Mouse (Mus musculus) CH12.LX (cell line): ENCODE measurements around the gene Fam124a. TPM values are rescaled to one million over a fixed set of nuclear protein-coding genes. Genes with fewer than 3 reads are reported as not detected.
"Not testable (repeated sequence)": the region's sequence is repeated elsewhere in the genome, so short reads cannot be mapped to it uniquely, and the experiment has no call there.

Experiments used
- DNase-seq: peaks from one replicate; pipeline ENCODE4 v3.0.0-alpha.2; 2013; ENCODE audit errors: extremely low read depth
- H3K27ac ChIP-seq: 2 replicates; pipeline ENCODE4 v1.5.1; 2012; ENCODE audit warnings: low read depth, mild to moderate bottlenecking, control low read depth, moderate library complexity; ENCODE audit not compliant: insufficient read depth
- H3K27me3 ChIP-seq: replicated peaks from 2 replicates; pipeline ENCODE3; 2012; ENCODE audit warnings: inconsistent platforms
- H3K36me3 ChIP-seq, 2 experiments: replicated peaks in 1 of 2; 2 replicates each; pipeline versions ENCODE3 to v1.6.1; 2012; ENCODE audit warnings: inconsistent platforms in 1 of 2, low read length in 1 of 2, mild to moderate bottlenecking in 1 of 2, mixed read lengths in 1 of 2, moderate library complexity in 1 of 2; ENCODE audit not compliant: control insufficient read depth in 1 of 2, insufficient read depth in 1 of 2
- H3K4me1 ChIP-seq, 2 experiments: 2 replicates each; pipeline ENCODE4 v1.6.1; 2012; ENCODE audit warnings: inconsistent platforms in 1 of 2, moderate library complexity in 1 of 2; ENCODE audit not compliant: insufficient read depth in 2 of 2, control insufficient read depth in 1 of 2
- H3K4me2 ChIP-seq: 2 replicates; pipeline ENCODE4 v1.6.1; 2012; ENCODE audit warnings: low read depth, mild to moderate bottlenecking, control low read depth; ENCODE audit not compliant: poor library complexity, insufficient read depth, severe bottlenecking
- H3K4me3 ChIP-seq, 3 experiments: fragments of 150-350 bp in 1 of 3; sonication (generic) in 1 of 3; replicated peaks in 1 of 3; 2 replicates each; pipeline versions ENCODE3 to v1.5.1; 2011 to 2012; ENCODE audit warnings: low read depth in 2 of 3, low read length in 2 of 3, mild to moderate bottlenecking in 2 of 3, moderate library complexity in 2 of 3, control low read depth in 1 of 3, improper control_type of control experiment in 1 of 3, inconsistent platforms in 1 of 3, mixed read lengths in 1 of 3; ENCODE audit not compliant: poor library complexity in 1 of 3
- H3K79me2 ChIP-seq: replicated peaks from 2 replicates; pipeline ENCODE4 v1.6.1; 2012; ENCODE audit warnings: mild to moderate bottlenecking, moderate library complexity; ENCODE audit not compliant: control insufficient read depth, poor library complexity, insufficient read depth, severe bottlenecking; ENCODE audit errors: extremely low read depth
- H3K9ac ChIP-seq: 2 replicates; pipeline ENCODE4 v1.6.1; 2012; ENCODE audit warnings: low read depth, mild to moderate bottlenecking, control low read depth, moderate library complexity; ENCODE audit not compliant: insufficient read depth
- H3K9me3 ChIP-seq: replicated peaks from 2 replicates; pipeline ENCODE3; 2012; ENCODE audit warnings: low read length, inconsistent platforms, mixed read lengths
- CTCF ChIP-seq, 2 experiments: IDR thresholded peaks in 1 of 2; conservative IDR thresholded peaks in 1 of 2; 2 replicates each; pipeline ENCODE4 v1.5.1; 2011 to 2012; ENCODE audit warnings: low read depth in 2 of 2, low read length in 2 of 2, improper control_type of control experiment in 1 of 2, inconsistent platforms in 1 of 2, mild to moderate bottlenecking in 1 of 2, moderate library complexity in 1 of 2
- ELF1 ChIP-seq: IDR thresholded peaks from 2 replicates; pipeline ENCODE4 v1.6.1; 2014; ENCODE audit warnings: low read depth, mild to moderate bottlenecking, inconsistent platforms, low read length, improper control_type of control experiment
- JUN ChIP-seq: IDR thresholded peaks from 2 replicates; pipeline ENCODE4 v1.6.1; 2011; ENCODE audit warnings: low read depth, mild to moderate bottlenecking, low read length, improper control_type of control experiment, moderate library complexity; ENCODE audit not compliant: insufficient read depth
- MAFK ChIP-seq: IDR thresholded peaks from 2 replicates; pipeline ENCODE4 v1.6.1; 2011; ENCODE audit warnings: low read length, improper control_type of control experiment; ENCODE audit not compliant: insufficient replicate concordance
- MAZ ChIP-seq: IDR thresholded peaks from 2 replicates; pipeline ENCODE4 v1.6.1; 2012; ENCODE audit warnings: low read depth, mild to moderate bottlenecking, inconsistent platforms, low read length, improper control_type of control experiment, moderate library complexity
- MEF2A ChIP-seq: IDR thresholded peaks from 2 replicates; pipeline ENCODE4 v1.6.1; 2014; ENCODE audit warnings: low read depth, mild to moderate bottlenecking, inconsistent platforms, low read length, improper control_type of control experiment, borderline replicate concordance
- NRF1 ChIP-seq: IDR thresholded peaks from 2 replicates; pipeline ENCODE4 v1.6.1; 2014; ENCODE audit warnings: low read depth, mild to moderate bottlenecking, inconsistent platforms, low read length, improper control_type of control experiment, moderate library complexity
- SIN3A ChIP-seq: IDR thresholded peaks from 2 replicates; pipeline ENCODE4 v1.6.1; 2012; ENCODE audit warnings: low read length, improper control_type of control experiment, inconsistent platforms
- USF2 ChIP-seq: conservative IDR thresholded peaks from 2 replicates; pipeline ENCODE4 v1.6.1; 2011; ENCODE audit warnings: low read depth, low read length, improper control_type of control experiment
- ZKSCAN1 ChIP-seq: IDR thresholded peaks from 2 replicates; pipeline ENCODE4 v1.6.1; 2012; ENCODE audit warnings: low read depth, inconsistent platforms, low read length, improper control_type of control experiment, borderline replicate concordance
- ZNF384 ChIP-seq: IDR thresholded peaks from 2 replicates; pipeline ENCODE4 v1.6.1; 2012; ENCODE audit warnings: low read depth, low read length, improper control_type of control experiment, inconsistent platforms
- dilution Hi-C: fragments of 300-500 bp; cut with MboI; formaldehyde crosslinking; loops from 2 replicates; pipeline ENCODE4 v1.14.3; 2020; ENCODE audit warnings: low sequenced_read_pairs; ENCODE audit not compliant: extremely low pct_unique_long_range_greater_than_20kb, extremely low pct_ligation_motif_present
- in situ Hi-C: fragments of 300-500 bp; cut with MboI; formaldehyde crosslinking; loops from 3 replicates; pipeline ENCODE4 v1.14.3; 2019; ENCODE audit warnings: low sequenced_read_pairs, low pct_ligation_motif_present, low pct_unique_long_range_greater_than_20kb, mixed read lengths
- polyA plus RNA-seq: library from polyadenylated mRNA; unstranded; fragments of >175 nt; gene quantifications from 2 replicates; pipeline ENCODE4 v1.2.1, GENCODE M21; 2012; ENCODE audit warnings: low read depth; ENCODE audit not compliant: insufficient read length
- total RNA-seq, 2 experiments: library from RNA; depleted of rRNA; stranded (reverse); fragments of 300-350 nt in 1 of 2; fragments of >200 nt in 1 of 2; gene quantifications; 2 replicates each; pipeline ENCODE4 v1.2.3; 2012 to 2014

The Fam124a gene
- total and polyA plus RNA-seq, 3 experiments = 0.13 TPM; not detected in 2

- TF ChIP-seq MEF2A (no peak), CTCF (conservative IDR thresholded peaks at IDR 0.05 in 1 of 2, IDR thresholded peaks at IDR 0.05 in 1 of 2; ENCODE audit: low read depth in 2 of 2, low read length in 2 of 2) (peak in 1 of 2 experiments; percentile 28; a peak in 2 of 4 replicates)
- Histone ChIP-seq H3K4me3 (no peak overlapping the region), H3K27me3 (no peaks in the 10 kb centered on the region), H3K9me3 (no peaks in the 10 kb centered on the region), H3K27ac (no peak overlapping the region), H3K4me2 (0 out of 2 replicates have a peak overlapping the region, but pooled peaks have one; percentile 0), H3K79me2 (no peaks in the 10 kb centered on the region), H3K36me3 (no peaks in the 10 kb centered on the region), H3K9ac (no peak overlapping the region), H3K4me1 (peaks cover 2 to 13% of the 10 kb centered on the region in 2 experiments; a peak in 2 of 4 replicates)
- peak; percentile 34 for DNase-seq
- in situ Hi-C loops = no loop called here
- dilution Hi-C loops = no loop called here
These were observed 6.6 kb downstream of the Fam124a start for GRCm38 (mm10) chr14:62561875-62562748.

- in situ Hi-C loops = no loop called here
- H3K79me2 ChIP-seq = no peaks in the 10 kb centered on the region
- H3K9ac ChIP-seq = no peak overlapping the region
- no peaks in the 10 kb centered on the region for H3K27me3 ChIP-seq
- no peak for DNase-seq
- H3K27ac ChIP-seq = no peak overlapping the region
- H3K4me3 ChIP-seq = no peak overlapping the region
- no peaks in the 10 kb centered on the region for H3K9me3 ChIP-seq
- peaks cover 2 to 13% of the 10 kb centered on the region in 2 experiments; a peak in 2 of 4 replicates for H3K4me1 ChIP-seq
- TF ChIP-seq NRF1 (no peak), JUN (no peak), ELF1 (no peak), MAZ (no peak), SIN3A (no peak), ZKSCAN1 (no peak), ZNF384 (no peak), MAFK (no peak), USF2 (no peak)
- dilution Hi-C loops = no loop called here
- no peaks in the 10 kb centered on the region for H3K36me3 ChIP-seq
- H3K4me2 ChIP-seq = no peak overlapping the region
These were observed 8.1 kb downstream of the Fam124a start for GRCm38 (mm10) chr14:62563679-62564078.

- H3K79me2 ChIP-seq, dilution Hi-C loops, in situ Hi-C loops, H3K9ac ChIP-seq, H3K27me3 ChIP-seq, DNase-seq, H3K4me2 ChIP-seq, H3K9me3 ChIP-seq, H3K27ac ChIP-seq, H3K36me3 ChIP-seq, H3K4me3 ChIP-seq: not testable (repeated sequence)
- H3K4me1 ChIP-seq = peaks cover 2 to 12% of the 10 kb centered on the region in 2 experiments; a peak in 2 of 4 replicates
These were observed 11.3 kb downstream of the Fam124a start, which contains the start of gene Gm4131 for GRCm38 (mm10) chr14:62566821-62567220. Gm4131 (minus strand) TSS chr14:62566921.
